Mouse (Mus musculus) adipocyte (in vitro differentiated cells): ENCODE results near the gene Ecm1.
"Not testable (repeated sequence)": the region's sequence is repeated elsewhere in the genome, so short reads cannot be mapped to it uniquely, and the experiment has no call there.

Experiments used
- DNase-seq: peaks from one replicate; pipeline ENCODE4 v3.0.0-alpha.2; 2016; ENCODE audit warnings: low spot score

The Ecm1 gene

GRCm38 (mm10) chr3:95726696-95727358 is 12.5 kb downstream of the Ecm1 start:
- DNase-seq = peak; percentile 56

DNA sequence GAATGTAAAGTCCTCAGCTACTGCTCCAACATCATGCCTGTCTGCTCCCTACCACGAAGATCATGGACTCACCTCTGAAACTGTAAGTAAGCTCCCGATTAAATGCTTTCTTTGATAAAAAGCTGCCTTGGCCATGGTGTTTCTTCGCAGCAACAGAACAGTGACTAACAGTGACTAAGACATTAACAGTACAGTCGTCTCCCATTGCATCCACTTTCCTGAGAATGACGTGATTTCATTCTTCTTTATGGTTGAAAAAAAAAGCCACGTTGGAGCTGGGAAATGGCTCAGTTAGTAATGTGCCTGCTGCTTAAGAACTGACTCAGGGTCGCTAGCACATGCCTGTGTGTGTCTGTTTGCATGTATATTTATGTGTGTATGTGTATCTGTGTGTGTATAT is 13.5 kb downstream of the Ecm1 start:
- no peak for DNase-seq

- DNase-seq = no peak
These were observed 17.0 kb downstream of the Ecm1 start for GRCm38 (mm10) chr3:95722386-95722785.

GRCm38 (mm10) chr3:95718153-95718552 is 21.2 kb downstream of the Ecm1 start:
- DNase-seq = no peak

GRCm38 (mm10) chr3:95716075-95716474 is 23.3 kb downstream of the Ecm1 start:
- DNase-seq = no peak

DNA sequence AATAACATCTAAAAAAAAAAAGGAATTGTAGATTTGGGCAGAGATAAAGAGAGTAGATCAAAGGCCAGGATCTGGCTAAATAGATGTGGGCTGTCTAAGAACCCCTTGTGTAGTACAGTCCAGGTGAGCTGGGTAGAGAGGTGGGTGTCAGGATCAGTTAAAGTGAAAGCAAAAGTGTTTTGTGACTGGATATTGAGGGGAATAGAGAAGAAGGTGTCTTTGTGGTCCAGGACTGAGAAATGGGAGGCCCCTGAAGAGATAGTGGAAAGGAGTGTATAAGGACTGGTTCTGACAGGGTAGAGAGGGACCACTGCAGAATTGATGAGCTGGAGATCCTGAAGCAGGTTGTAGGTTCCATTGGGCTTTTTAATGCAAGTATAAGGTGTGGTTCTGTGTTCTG is 29.4 kb downstream of the Ecm1 start:
- no peak for DNase-seq

DNA sequence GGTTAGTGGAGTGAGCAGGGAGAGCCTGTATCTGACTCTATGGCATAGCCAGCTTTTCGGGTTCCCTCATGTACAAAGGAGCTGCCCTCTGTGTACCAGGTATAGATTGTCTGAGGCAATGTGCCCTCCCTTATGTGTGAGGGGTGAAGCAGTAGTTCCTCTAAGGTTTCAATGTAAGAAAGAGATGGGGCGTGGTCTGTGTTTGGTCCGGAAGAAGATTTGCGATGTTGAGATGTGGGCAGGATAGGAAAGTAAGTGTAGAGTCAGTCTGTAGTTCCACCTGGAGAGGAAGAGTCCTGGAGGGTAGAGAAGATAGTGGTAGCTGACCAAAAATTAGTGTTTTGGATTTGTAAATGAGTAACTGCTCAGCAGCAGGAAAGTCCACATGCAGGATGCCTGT is 30.3 kb downstream of the Ecm1 start:
- no peak for DNase-seq

- DNase-seq = no peak
These were observed 31.9 kb downstream of the Ecm1 start for GRCm38 (mm10) chr3:95707497-95707896.

- no peak for DNase-seq
These were observed 33.1 kb downstream of the Ecm1 start for GRCm38 (mm10) chr3:95706273-95706672.

DNA sequence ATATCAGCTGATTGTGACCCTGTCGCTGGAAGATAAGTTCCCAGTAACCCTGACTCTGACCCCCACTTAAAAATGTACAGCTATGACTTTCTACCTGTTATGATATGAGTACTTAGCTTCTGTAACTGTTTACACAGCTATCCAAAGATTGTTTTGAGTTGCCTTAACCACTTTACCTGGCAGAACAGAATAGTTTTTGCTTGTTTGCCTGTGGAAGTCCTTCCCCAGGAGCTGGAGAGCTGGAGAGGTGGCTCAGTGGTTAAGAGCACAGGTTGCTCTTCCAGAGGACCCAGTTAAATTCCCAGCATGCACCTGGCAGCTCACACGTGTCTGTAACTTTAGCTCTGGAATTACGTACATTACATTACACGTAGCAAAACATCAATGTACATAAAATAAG is 34.8 kb downstream of the Ecm1 start:
- DNase-seq = no peak

GRCm38 (mm10) chr3:95703276-95703675 is 36.1 kb downstream of the Ecm1 start:
- DNase-seq = no peak

- DNase-seq = peak; percentile 52
These were observed 37.4 kb downstream of the Ecm1 start for GRCm38 (mm10) chr3:95701877-95702540.

GRCm38 (mm10) chr3:95701085-95701484 is 38.3 kb downstream of the Ecm1 start:
- no peak for DNase-seq

- DNase-seq = peak; percentile 48
These were observed 39.1 kb downstream of the Ecm1 start for GRCm38 (mm10) chr3:95700233-95700681.

- DNase-seq = no peak
These were observed 41.1 kb downstream of the Ecm1 start for GRCm38 (mm10) chr3:95698286-95698685.

- peak; percentile 67 for DNase-seq
These were observed 43.0 kb downstream of the Ecm1 start for GRCm38 (mm10) chr3:95696360-95696759.

- no peak for DNase-seq
These were observed 43.6 kb downstream of the Ecm1 start for GRCm38 (mm10) chr3:95695796-95696195.

- no peak for DNase-seq
These were observed 44.3 kb downstream of the Ecm1 start for GRCm38 (mm10) chr3:95694808-95695703.

DNA sequence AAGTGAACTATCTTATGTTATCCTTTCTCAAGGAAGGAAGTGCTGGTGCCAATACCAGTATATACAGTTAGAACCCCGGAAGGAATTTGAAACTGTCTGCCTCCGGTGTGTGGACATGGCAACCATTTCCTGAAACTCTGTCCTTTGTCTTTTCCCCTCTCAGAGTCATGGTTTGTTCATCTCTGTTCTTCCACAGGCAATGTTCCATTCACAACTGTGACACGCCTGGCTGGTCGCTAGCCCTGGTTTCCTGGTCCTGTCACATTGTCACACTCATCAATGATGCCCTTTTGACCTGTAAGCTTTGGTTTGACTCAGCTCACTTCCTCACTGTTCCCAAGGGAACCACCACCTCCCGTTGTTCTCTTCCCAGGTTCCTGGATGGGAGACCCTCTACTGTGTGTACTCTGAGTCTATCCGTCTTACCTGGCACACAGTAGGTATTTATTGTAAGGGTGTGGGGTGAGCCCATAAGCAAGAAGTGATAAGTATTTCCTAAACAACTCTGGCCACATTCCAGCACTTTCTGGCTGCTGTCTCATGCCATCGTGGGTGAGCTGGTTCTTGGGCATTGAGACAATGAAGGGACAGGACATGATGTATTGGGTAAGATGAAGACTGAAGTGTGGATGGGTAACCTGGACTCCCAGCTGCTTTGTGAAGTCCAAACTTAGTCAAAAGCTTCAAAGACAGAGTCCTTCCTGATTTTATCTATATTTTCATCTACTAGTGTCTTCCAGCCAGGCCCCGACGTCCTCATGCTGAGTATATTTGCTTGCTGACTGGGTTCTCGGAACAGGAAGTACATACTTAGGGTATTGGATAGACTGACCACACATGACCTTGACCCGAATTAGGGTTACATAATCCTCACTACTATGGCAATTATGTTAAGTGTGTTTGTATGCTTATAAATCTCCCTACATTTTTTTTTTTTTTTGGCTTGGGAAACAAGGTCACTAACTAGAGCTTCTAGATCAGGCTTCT is 45.3 kb downstream of the Ecm1 start:
- DNase-seq = no peak

DNA sequence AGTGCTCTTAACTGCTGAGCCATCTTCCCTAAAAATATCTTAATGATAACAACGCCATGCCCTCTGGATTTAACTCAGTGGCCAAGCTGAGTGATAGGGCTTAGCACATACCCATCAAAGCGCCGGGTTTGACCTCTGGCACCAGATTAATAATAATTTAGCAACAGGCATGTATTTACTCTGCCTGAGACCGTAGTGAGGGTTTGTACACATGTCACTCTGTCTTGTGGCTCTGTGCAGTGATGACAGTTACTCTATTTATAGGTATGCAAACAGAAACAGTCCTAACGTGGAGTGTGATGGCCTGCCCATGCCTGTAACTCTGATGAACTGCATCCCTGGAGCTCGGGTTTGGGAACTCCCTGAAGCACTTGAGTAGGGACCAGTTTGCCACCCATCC is 46.7 kb downstream of the Ecm1 start:
- no peak for DNase-seq

DNA sequence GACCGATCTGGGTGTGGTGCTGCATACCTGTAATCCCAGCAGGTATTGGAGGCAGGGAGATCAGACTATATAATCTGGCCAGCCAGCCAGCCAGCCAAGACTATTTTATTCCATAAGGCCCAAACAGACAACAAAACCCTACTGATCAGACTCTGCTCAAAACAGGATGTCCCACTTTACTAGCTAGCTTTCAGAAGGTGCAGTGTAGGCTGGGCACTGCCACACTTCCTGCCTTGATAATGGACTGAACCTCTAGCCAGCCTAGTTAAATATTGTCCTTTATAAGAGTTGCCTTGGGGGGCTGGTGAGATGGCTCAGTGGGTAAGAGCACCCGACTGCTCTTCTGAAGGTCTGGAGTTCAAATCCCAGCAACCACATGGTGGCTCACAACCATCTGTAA is 48.8 kb downstream of the Ecm1 start:
- DNase-seq = not testable (repeated sequence)

DNA sequence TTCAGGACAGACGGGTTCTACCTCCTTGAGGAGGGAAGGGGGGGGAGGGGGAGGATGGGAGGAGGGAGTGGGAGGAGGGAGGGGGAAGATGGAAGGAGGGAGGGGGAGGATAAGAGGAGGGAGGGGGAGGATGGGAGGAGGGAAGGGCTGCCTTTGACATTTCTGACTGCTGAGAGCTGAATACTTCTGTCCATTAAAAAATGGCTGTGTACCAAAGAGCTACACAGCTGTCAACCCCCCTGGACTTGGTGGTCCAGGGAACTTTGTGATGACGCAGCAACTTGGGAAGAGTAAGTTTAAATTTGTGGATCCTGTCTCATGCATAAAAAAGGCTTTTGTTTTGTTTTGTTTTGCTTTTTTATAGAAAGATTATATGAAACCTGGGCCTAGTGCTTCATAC is 49.4 kb downstream of the Ecm1 start:
- no peak for DNase-seq
